Mouse (Mus musculus) ES-Bruce4 (cell line): ENCODE measurements at regions not wholly inside any gene's neighbourhood (a gene's known extent, or its start where the extent isn't known, plus 50 kb on each side); places are given as distances from the start of the nearest gene placed in this dataset.
A peak's percentile ranks its signal among the peaks of the same experiment; 100 is the strongest.

Experiments
- H3K27ac ChIP-seq: 2 replicates; pipeline ENCODE4 v1.5.1; 2012; ENCODE audit warnings: low read length, inconsistent platforms; ENCODE audit not compliant: insufficient read depth
- H3K27me3 ChIP-seq: 2 replicates; pipeline ENCODE4 v1.6.1; 2012; ENCODE audit warnings: mild to moderate bottlenecking, low read length, inconsistent platforms; ENCODE audit not compliant: control insufficient read depth, poor library complexity, insufficient read depth, severe bottlenecking
- H3K36me3 ChIP-seq: 2 replicates; pipeline ENCODE4 v1.6.1; 2012; ENCODE audit warnings: inconsistent platforms, mild to moderate bottlenecking, low read length, moderate library complexity; ENCODE audit not compliant: control insufficient read depth, poor library complexity, insufficient read depth, severe bottlenecking
- H3K4me1 ChIP-seq: one replicate; pipeline ENCODE4 v1.8.1; 2011; ENCODE audit warnings: low read length; ENCODE audit not compliant: control insufficient read depth, insufficient read depth
- H3K4me3 ChIP-seq: 2 replicates; pipeline ENCODE4 v1.5.1; 2011; ENCODE audit warnings: low read depth, mild to moderate bottlenecking, low read length
- H3K9ac ChIP-seq: 2 replicates; pipeline ENCODE4 v1.6.1; 2012; ENCODE audit warnings: low read depth, mild to moderate bottlenecking, inconsistent platforms; ENCODE audit not compliant: poor library complexity, severe bottlenecking
- H3K9me3 ChIP-seq: replicated peaks from 2 replicates; pipeline ENCODE4 v1.6.1; 2012; ENCODE audit warnings: mild to moderate bottlenecking, low read length, inconsistent platforms; ENCODE audit not compliant: control insufficient read depth, poor library complexity, insufficient read depth, severe bottlenecking
- CTCF ChIP-seq: IDR thresholded peaks from one replicate; pipeline ENCODE4 v1.8.1; 2011; ENCODE audit warnings: low read depth, low read length
- EP300 ChIP-seq: IDR thresholded peaks from 2 replicates; pipeline ENCODE4 v1.6.1; 2011; ENCODE audit warnings: low read depth, low read length; ENCODE audit not compliant: insufficient read depth
- POLR2A ChIP-seq: IDR thresholded peaks from one replicate; pipeline ENCODE4 v1.8.1; 2011; ENCODE audit warnings: low read length; ENCODE audit not compliant: insufficient read depth

DNA sequence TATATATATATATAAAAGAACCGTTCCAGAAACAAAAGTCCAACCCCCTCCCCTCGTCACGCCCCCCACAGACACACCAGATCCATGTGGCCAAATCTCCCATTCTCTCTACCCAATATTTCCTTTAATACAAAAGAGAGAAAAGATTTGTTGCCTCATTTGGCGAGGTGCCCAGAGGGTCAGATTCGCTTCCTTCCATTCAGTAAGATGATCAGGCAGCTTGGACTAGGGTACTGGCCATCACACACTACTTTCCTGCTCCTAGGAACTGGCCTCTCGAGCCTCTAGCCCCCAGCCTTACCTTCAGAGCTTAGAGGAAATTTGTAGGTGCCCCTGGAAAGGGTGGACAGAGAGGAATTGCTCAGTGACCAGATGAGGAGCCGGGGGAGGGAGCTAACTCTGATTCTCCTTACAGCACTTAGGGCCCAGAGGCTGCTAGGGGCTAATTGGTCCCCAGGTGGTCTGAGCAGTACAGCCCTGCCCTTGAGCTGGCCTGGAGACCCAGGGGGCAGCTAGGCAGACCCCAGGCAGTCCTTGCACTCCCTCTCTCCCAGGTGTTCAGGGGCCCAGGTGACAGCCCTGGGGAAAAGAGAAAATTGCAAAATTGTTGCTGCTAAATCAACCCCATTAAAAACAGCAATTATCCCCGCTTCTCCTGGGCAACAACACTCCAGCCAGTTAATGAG lies 470.4 kb upstream of the Mgmt start:
- Histone ChIP-seq H3K27me3 (no peaks in the 10 kb centered on the region), H3K9me3 (no peaks in the 10 kb centered on the region), H3K36me3 (no peaks in the 10 kb centered on the region), H3K9ac (no peak overlapping the region), H3K27ac (no peak overlapping the region), H3K4me3 (no peak overlapping the region), H3K4me1 (no peaks in the 10 kb centered on the region)
- TF ChIP-seq POLR2A (no peak), CTCF (no peak), EP300 (no peak)

DNA sequence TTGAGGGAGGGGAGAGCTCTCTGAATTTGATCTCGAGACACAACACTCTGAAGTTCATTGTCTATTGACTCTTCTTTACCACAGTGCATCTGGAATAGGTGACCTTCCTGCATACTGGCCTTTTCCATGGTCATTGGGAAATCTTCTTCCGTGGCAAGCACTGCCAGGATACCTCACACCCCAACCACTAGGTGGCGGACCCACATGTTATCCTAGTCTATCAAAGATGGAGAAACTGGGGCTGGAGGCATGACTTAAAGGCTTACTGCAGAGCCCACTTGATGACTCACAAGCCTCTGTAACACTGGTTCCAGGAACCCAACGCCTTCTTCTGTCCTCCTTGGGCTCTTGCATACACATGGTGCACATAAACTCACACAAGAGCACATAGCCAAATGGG lies 467.2 kb upstream of the Mgmt start:
- Histone ChIP-seq H3K4me1 (no peaks in the 10 kb centered on the region), H3K36me3 (no peaks in the 10 kb centered on the region), H3K27me3 (no peaks in the 10 kb centered on the region), H3K4me3 (no peak overlapping the region), H3K9ac (no peak overlapping the region), H3K27ac (no peak overlapping the region), H3K9me3 (no peaks in the 10 kb centered on the region)
- no peak for TF ChIP-seq EP300
- TF ChIP-seq CTCF = peak; percentile 33

- H3K4me1 ChIP-seq = no peaks in the 10 kb centered on the region
- H3K36me3 ChIP-seq = no peaks in the 10 kb centered on the region
- H3K27ac ChIP-seq = no peak overlapping the region
- H3K4me3 ChIP-seq = no peak overlapping the region
- H3K27me3 ChIP-seq = no peaks in the 10 kb centered on the region
- no peak overlapping the region for H3K9ac ChIP-seq
- H3K9me3 ChIP-seq = no peaks in the 10 kb centered on the region
- TF ChIP-seq CTCF (no peak), EP300 (peak; percentile 11; the same call in 1 of the 2 replicates)
Observed at GRCm38 (mm10) chr7:136430085-136431011, 464.1 kb upstream of the Mgmt start.

DNA sequence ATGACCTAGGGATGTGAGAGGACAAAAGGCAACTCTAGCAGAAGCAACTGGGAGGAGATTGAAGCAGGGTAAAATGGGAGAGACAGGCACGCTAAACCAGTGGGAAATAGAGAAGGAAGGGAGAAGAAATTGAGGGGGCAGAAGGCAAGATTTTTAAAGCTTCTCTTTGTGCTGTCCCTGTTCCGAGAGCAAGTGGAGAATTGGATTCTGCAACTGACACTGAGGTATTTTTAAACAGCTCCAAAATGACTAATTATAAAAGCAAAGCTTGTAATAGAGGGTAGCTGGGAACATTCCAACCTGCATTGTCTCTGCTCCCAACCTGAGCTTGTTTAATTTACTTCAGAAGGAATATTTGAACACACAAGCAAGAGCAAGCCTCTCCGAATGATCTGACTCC lies 460.7 kb upstream of the Mgmt start:
- H3K4me3 ChIP-seq = no peak overlapping the region
- no peaks in the 10 kb centered on the region for H3K36me3 ChIP-seq
- TF ChIP-seq CTCF = no peak
- no peak for TF ChIP-seq EP300
- TF ChIP-seq POLR2A = no peak
- H3K4me1 ChIP-seq = no peaks in the 10 kb centered on the region
- H3K9ac ChIP-seq = no peak overlapping the region
- no peak overlapping the region for H3K27ac ChIP-seq
- no peaks in the 10 kb centered on the region for H3K27me3 ChIP-seq
- H3K9me3 ChIP-seq = no peaks in the 10 kb centered on the region

GRCm38 (mm10) chr7:136434510-136434909 lies 459.9 kb upstream of the Mgmt start:
- no peaks in the 10 kb centered on the region for H3K27me3 ChIP-seq
- TF ChIP-seq CTCF (no peak), POLR2A (no peak), EP300 (no peak)
- no peak overlapping the region for H3K27ac ChIP-seq

DNA sequence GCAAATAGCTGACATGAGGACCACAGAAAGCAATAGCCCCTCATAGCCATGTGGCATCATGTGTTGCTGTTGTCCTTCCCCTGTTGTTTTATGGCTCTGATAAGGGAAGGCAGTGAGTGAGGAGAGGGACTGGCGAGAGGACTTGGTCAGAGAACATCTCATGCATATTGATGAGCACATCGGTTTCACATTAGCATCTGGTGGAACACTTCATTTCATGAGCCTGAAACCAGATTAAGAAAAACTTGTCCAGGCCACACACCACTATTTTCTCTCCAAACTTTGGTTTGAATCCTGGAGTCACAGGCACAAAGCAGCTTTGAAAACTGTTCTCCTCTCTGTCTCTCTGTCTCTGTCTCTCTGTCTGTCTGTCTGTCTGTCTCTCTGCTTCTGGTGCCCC lies 451.0 kb upstream of the Mgmt start:
- Histone ChIP-seq H3K27me3 (no peaks in the 10 kb centered on the region), H3K9me3 (peaks cover 4% of the 10 kb centered on the region; the same call in 1 of the 2 replicates), H3K27ac (no peak overlapping the region), H3K9ac (no peak overlapping the region), H3K4me3 (no peak overlapping the region), H3K4me1 (no peaks in the 10 kb centered on the region), H3K36me3 (no peaks in the 10 kb centered on the region)
- TF ChIP-seq POLR2A (no peak), CTCF (no peak), EP300 (no peak)

More at GRCm38 (mm10) chr7:136434510-136434909, 459.9 kb upstream of the Mgmt start:
- no peaks in the 10 kb centered on the region for H3K36me3 ChIP-seq
- H3K4me1 ChIP-seq = no peaks in the 10 kb centered on the region
- H3K4me3 ChIP-seq = no peak overlapping the region
- no peaks in the 10 kb centered on the region for H3K9me3 ChIP-seq
- H3K9ac ChIP-seq = no peak overlapping the region
